Mouse (Mus musculus) ovary, postnatal 14 days (tissue): ENCODE measurements around the gene Sfxn1.

Source experiments
- DNase-seq: peaks from one replicate; pipeline ENCODE4 v3.0.0; 2022; ENCODE audit warnings: low spot score

Gene Sfxn1

GRCm38 (mm10) chr13:54137756-54138410 is 66.2 kb downstream of the Sfxn1 start:
- no peak for DNase-seq

GRCm38 (mm10) chr13:54143788-54144187 is 72.1 kb downstream of the Sfxn1 start:
- DNase-seq: no peak

GRCm38 (mm10) chr13:54144624-54145023 is 73.0 kb downstream of the Sfxn1 start:
- no peak for DNase-seq

GRCm38 (mm10) chr13:54147328-54147727 is 75.7 kb downstream of the Sfxn1 start:
- no peak for DNase-seq

GRCm38 (mm10) chr13:54152421-54152820 is 80.8 kb downstream of the Sfxn1 start:
- DNase-seq: no peak

DNA sequence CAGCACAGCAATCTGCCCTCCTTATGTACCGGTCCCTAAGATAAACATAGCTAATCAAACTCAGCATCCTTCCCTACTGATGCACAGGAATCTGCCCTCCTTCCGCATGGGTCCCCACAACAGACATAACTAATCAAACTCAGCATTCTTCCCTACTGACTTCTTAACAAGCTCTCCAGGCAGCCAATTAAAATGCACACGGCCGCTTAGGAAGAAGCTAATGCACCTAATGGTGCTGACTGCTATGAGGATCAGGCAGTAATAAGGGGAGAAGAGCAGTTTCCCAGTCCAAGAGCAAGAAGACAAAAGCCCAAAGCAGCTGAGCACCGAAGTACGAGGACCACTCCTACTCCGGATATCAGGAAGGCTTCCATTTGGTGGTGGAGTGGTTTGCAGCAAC is 81.2 kb downstream of the Sfxn1 start:
- DNase-seq: no peak

DNA sequence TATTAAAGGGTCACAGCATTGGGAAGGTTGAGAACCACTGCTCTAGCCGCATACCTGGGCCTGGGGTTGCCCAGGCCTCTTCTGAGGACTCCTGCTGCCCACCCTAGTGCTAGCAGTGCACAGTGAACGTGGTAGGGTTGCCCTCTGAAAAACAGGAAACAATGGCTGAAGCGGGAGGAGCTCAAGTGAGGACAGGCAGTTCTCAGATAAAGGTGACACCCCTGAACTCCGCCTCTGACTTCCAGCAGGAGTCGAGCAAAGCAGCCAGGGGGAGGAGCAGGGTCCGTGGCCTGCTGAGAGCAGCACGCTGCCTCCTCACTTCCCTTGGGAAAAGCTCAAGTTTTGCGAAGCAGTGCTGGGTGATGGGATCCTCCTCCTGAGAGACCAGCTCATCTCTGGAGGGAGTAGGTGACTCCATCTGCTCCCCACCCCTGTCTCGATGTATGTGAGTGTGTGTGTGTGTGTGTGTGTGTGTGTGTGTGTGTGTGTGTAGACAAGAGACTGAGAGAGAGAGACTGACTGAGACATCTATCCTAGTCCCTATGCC is 82.1 kb downstream of the Sfxn1 start:
- DNase-seq: no peak

DNA sequence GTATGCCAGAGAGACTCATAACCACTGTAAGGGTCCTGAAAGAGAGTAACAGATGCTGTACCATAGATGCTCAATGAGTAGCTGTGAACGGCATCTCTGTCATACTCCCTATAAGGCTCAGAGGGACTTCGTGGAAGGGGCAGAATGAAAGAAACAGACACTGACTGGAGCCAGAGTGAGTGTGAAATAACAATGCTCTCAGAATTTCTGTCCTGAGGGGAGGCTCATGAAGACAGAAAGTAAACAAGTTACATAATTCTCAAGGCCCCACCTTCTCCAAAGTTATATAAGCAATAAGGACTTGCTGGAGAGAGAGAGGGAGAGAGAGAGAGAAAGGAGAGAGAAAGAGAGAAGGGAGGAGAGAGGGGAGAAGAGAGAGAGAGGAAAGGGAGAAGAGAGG is 84.2 kb downstream of the Sfxn1 start:
- DNase-seq: no peak
